Mouse (Mus musculus): ENCODE measurements around the gene Ube2n. TPM values are rescaled to one million over a fixed set of nuclear protein-coding genes. Genes with fewer than 3 reads are reported as not detected.

Ube2n gene
- polyA plus RNA-seq, 1 experiment from 2014 or later, result 282 TPM

DNA sequence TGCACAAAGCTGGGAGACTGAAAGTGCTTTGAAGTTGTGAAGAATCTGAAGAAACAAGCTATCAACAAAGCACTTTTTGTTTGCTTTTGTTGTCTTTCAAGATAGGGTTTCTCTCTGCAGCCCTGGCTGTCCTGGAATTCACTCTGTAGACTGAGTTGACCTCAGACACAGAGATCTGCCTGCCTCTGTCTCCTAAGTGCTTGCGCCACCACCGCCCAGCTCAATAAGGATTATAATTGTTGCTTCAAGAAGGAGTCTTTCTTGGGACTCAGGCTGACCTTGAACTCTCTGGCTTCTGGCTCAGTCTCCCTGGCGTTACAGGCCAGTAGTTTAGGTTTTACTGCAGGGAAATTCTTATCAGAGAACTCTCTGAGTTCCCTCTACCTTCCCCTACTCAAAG is 51.8 kb downstream of the Ube2n start:
- no peaks in the 10 kb centered on the region for H3K36me3 ChIP-seq (ENCODE audit: control insufficient read depth, insufficient read depth, low read length)
- peaks cover 13% of the 10 kb centered on the region for H3K4me1 ChIP-seq (ENCODE audit: control insufficient read depth, insufficient read depth, low read length)
- no peak overlapping the region for H3K4me2 ChIP-seq (ENCODE audit: low read depth, low read length)
- no peaks in the 10 kb centered on the region for H3K27me3 ChIP-seq (replicated peaks; ENCODE audit: control insufficient read depth, insufficient read depth, low read length)
- H3K4me3 ChIP-seq (ENCODE audit: low read depth, low read length), result no peak overlapping the region
- no peak overlapping the region for H3K9ac ChIP-seq (ENCODE audit: low read depth, low read length)
- no peaks in the 10 kb centered on the region for H3K9me3 ChIP-seq (ENCODE audit: control insufficient read depth, low read length)
- no peak overlapping the region for H3K27ac ChIP-seq (replicated peaks; ENCODE audit: low read depth, low read length)
- 88% methylated on average over 3 of the region's 3 CpGs for WGBS
- ATAC-seq (ENCODE audit: low read depth) (no peak), DNase-seq (ENCODE audit: low spot score) (no peak)

DNA sequence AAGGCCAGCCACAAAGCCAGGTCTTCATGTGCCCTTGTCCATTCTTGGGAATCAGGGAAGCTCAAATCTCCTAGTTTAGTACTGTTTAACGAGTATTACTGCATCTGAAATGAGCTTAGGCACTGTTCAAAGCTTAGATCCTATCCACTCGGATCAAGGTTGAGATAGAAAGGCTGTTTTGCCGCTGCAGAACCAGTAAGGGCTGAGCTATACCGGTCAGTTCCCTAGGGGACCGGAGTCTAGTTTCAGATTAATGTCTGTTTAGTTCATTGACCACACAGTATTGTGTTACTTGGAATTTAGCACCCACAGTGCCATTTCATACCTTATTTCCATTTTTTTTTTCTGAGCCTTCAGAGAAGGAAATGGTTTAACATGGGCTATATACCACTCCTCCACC is 52.6 kb downstream of the Ube2n start:
- no peak overlapping the region for H3K9ac ChIP-seq (ENCODE audit: low read depth, low read length)
- peaks cover 13% of the 10 kb centered on the region for H3K4me1 ChIP-seq (ENCODE audit: control insufficient read depth, insufficient read depth, low read length)
- H3K27ac ChIP-seq (replicated peaks; ENCODE audit: low read depth, low read length), result no peak overlapping the region
- 62% methylated on average over 5 of the region's 5 CpGs for WGBS
- no peaks in the 10 kb centered on the region for H3K27me3 ChIP-seq (replicated peaks; ENCODE audit: control insufficient read depth, insufficient read depth, low read length)
- no peak overlapping the region for H3K4me2 ChIP-seq (ENCODE audit: low read depth, low read length)
- ATAC-seq (ENCODE audit: low read depth), result no peak
- no peak overlapping the region for H3K4me3 ChIP-seq (ENCODE audit: low read depth, low read length)
- peak; percentile 48 for DNase-seq (ENCODE audit: low spot score)
- H3K9me3 ChIP-seq (ENCODE audit: control insufficient read depth, low read length), result no peaks in the 10 kb centered on the region
- no peaks in the 10 kb centered on the region for H3K36me3 ChIP-seq (ENCODE audit: control insufficient read depth, insufficient read depth, low read length)

DNA sequence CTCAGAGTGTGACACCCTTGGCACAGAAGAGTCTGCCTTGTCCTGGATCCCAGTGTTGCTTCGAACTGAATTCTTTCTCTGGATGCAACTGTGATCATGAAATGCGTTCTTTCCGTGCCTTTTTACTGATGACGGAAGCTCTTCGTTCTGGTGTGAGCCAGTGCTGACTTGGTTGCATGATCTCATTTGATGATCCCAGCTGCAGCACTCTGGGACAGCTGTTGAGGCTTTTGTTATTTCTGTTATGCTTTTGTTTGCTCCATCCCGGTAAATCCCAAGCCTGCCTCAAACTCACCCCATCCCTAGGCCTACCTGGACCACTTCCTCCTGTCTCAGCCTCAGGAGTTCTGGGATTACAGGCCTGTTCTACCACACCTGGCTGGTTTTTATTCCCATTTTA is 53.1 kb downstream of the Ube2n start:
- no peak for DNase-seq (ENCODE audit: low spot score)
- H3K36me3 ChIP-seq (ENCODE audit: control insufficient read depth, insufficient read depth, low read length), result no peaks in the 10 kb centered on the region
- H3K9me3 ChIP-seq (ENCODE audit: control insufficient read depth, low read length), result no peaks in the 10 kb centered on the region
- H3K9ac ChIP-seq (ENCODE audit: low read depth, low read length), result no peak overlapping the region
- H3K4me2 ChIP-seq (ENCODE audit: low read depth, low read length), result no peak overlapping the region
- H3K27me3 ChIP-seq (replicated peaks; ENCODE audit: control insufficient read depth, insufficient read depth, low read length), result no peaks in the 10 kb centered on the region
- H3K4me3 ChIP-seq (ENCODE audit: low read depth, low read length), result no peak overlapping the region
- WGBS, result 80% methylated on average over 6 of the region's 6 CpGs
- ATAC-seq (ENCODE audit: low read depth), result no peak
- no peak overlapping the region for H3K27ac ChIP-seq (replicated peaks; ENCODE audit: low read depth, low read length)
- H3K4me1 ChIP-seq (ENCODE audit: control insufficient read depth, insufficient read depth, low read length), result peaks cover 13% of the 10 kb centered on the region

DNA sequence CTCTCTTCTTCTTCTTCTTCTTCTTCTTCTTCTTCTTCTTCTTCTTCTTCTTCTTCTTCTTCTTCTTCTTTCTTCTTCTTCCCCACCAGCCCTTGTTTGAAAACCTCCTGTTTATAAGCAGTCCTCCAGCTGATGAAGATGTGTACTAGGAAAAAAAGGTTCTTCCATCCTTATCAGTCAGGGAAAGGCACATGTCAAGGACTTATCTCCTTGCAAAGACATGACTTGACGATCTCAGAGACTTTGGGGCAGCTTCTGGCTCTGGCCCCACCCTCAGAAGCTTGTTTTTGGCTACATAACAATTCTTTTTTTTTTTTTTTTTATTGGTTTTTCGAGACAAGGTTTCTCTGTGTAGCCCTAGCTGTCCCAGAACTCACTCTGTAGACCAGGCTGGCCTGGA is 54.5 kb downstream of the Ube2n start:
- no peaks in the 10 kb centered on the region for H3K27me3 ChIP-seq (replicated peaks; ENCODE audit: control insufficient read depth, insufficient read depth, low read length)
- ATAC-seq (ENCODE audit: low read depth) (no peak), DNase-seq (ENCODE audit: low spot score) (no peak)
- H3K4me2 ChIP-seq (ENCODE audit: low read depth, low read length), result no peak overlapping the region
- H3K9ac ChIP-seq (ENCODE audit: low read depth, low read length), result no peak overlapping the region
- H3K36me3 ChIP-seq (ENCODE audit: control insufficient read depth, insufficient read depth, low read length), result no peaks in the 10 kb centered on the region
- H3K4me1 ChIP-seq (ENCODE audit: control insufficient read depth, insufficient read depth, low read length), result peaks cover 13% of the 10 kb centered on the region
- H3K4me3 ChIP-seq (ENCODE audit: low read depth, low read length), result no peak overlapping the region
- H3K27ac ChIP-seq (replicated peaks; ENCODE audit: low read depth, low read length), result no peak overlapping the region
- 76% methylated on average over 2 of the region's 2 CpGs for WGBS
- no peaks in the 10 kb centered on the region for H3K9me3 ChIP-seq (ENCODE audit: control insufficient read depth, low read length)

DNA sequence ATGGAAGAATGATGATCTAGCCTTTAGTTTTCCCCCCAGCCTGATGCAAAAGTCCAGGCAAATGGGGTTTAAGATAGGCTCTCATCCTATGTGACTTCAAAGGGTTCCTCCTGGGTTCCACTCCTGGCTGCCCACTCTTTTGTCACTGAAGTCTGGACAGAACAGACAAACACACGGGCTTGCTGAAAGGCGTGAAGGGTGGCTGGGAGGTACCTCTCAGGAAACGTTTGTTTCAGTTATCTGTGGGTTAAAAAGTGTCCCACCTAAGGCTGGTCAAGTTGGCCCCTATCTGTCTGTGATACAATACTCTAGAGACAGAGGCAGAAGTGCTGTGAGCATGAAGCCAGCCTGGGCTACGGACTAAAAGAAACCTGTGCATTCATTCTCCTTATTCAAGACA is 60.0 kb downstream of the Ube2n start:
- Histone ChIP-seq H3K4me1 (ENCODE audit: control insufficient read depth, insufficient read depth, low read length) (no peaks in the 10 kb centered on the region), H3K36me3 (ENCODE audit: control insufficient read depth, insufficient read depth, low read length) (no peaks in the 10 kb centered on the region), H3K9ac (ENCODE audit: low read depth, low read length) (no peak overlapping the region), H3K4me3 (ENCODE audit: low read depth, low read length) (no peak overlapping the region), H3K27me3 (replicated peaks; ENCODE audit: control insufficient read depth, insufficient read depth, low read length) (no peaks in the 10 kb centered on the region), H3K27ac (replicated peaks; ENCODE audit: low read depth, low read length) (no peak overlapping the region), H3K4me2 (ENCODE audit: low read depth, low read length) (no peak overlapping the region), H3K9me3 (ENCODE audit: control insufficient read depth, low read length) (no peaks in the 10 kb centered on the region)
- DNase-seq (ENCODE audit: low spot score), result no peak
- 79% methylated on average over 4 of the region's 4 CpGs for WGBS
- no peak for ATAC-seq (ENCODE audit: low read depth)

DNA sequence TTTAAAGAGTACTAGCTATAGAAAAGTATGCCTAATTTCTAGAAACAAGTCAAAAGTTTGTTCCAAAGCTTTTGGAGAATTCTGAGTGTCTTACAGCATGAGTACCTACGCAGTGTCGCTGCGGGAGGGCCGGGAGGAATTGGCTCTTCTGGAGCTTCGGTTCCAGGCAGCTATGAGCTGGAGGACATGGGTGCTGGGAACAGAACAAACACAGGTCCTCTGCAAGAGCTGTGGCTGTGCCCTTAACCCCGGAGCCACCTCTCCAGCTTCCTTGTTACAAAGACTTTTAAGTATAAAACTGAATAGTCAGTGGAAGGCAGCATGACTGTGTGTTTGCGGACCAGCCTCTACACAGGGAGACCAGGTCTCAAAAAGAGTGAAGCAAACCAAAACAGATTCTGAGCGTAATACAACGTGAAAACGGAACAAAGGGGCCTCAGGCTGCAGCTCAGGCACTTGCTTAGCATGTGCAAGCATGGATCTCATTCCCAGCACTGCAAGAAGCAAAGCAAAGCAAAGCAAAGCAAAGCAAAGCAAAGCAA is 61.0 kb downstream of the Ube2n start:
- H3K9me3 ChIP-seq (ENCODE audit: control insufficient read depth, low read length), result no peaks in the 10 kb centered on the region
- H3K27ac ChIP-seq (replicated peaks; ENCODE audit: low read depth, low read length), result no peak overlapping the region
- no peaks in the 10 kb centered on the region for H3K36me3 ChIP-seq (ENCODE audit: control insufficient read depth, insufficient read depth, low read length)
- WGBS, result 65% methylated on average over 10 of the region's 10 CpGs
- H3K4me3 ChIP-seq (ENCODE audit: low read depth, low read length), result no peak overlapping the region
- ATAC-seq (ENCODE audit: low read depth), result no peak
- no peaks in the 10 kb centered on the region for H3K4me1 ChIP-seq (ENCODE audit: control insufficient read depth, insufficient read depth, low read length)
- H3K9ac ChIP-seq (ENCODE audit: low read depth, low read length), result no peak overlapping the region
- no peak for DNase-seq (ENCODE audit: low spot score)
- H3K27me3 ChIP-seq (replicated peaks; ENCODE audit: control insufficient read depth, insufficient read depth, low read length), result no peaks in the 10 kb centered on the region
- no peak overlapping the region for H3K4me2 ChIP-seq (ENCODE audit: low read depth, low read length)

DNA sequence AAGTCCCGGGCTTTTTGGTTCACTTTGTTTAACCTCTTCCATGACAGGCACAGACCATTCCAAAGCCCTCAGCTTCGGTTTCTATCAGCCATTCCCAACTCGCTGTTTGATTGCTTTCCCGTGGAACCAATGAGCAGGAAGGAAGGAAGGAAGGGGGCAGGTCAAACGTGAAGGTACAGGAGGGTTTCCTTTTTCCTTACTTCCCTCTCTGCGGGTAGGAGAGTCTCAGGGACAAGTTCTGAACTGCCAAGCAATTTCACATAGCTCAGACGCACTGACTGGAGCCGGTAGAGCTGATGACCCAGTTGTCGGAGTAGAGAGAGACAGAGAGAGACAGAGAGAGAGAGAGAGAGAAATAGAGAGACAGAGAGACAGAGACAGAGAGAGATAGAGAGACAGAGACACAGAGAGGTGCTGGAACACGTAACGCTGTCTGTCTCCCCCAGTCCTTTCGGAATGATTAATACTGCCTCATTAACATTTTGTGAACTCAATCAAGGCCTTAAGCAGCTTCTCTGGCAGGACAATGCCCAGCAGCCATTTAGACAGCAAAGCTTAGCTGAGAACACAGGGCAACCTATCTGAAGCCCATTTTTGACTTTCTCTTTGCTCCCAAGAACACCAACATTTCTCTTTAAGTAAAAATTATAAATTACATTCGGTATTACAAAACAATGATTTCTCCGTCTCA is 62.1 kb downstream of the Ube2n start:
- Histone ChIP-seq H3K27me3 (replicated peaks; ENCODE audit: control insufficient read depth, insufficient read depth, low read length) (no peaks in the 10 kb centered on the region), H3K4me2 (ENCODE audit: low read depth, low read length) (peak overlapping the region; percentile 13; the same call in 1 of the 2 replicates), H3K27ac (replicated peaks; ENCODE audit: low read depth, low read length) (no peak overlapping the region), H3K9me3 (ENCODE audit: control insufficient read depth, low read length) (no peaks in the 10 kb centered on the region), H3K4me3 (ENCODE audit: low read depth, low read length) (no peak overlapping the region), H3K36me3 (ENCODE audit: control insufficient read depth, insufficient read depth, low read length) (no peaks in the 10 kb centered on the region), H3K9ac (ENCODE audit: low read depth, low read length) (no peak overlapping the region), H3K4me1 (ENCODE audit: control insufficient read depth, insufficient read depth, low read length) (no peaks in the 10 kb centered on the region)
- WGBS, result 60% methylated on average over 14 of the region's 14 CpGs
- ATAC-seq (ENCODE audit: low read depth) (0 out of 2 replicates have a peak, but pooled peaks have one; percentile 30), DNase-seq (ENCODE audit: low spot score) (peak; percentile 46)

DNA sequence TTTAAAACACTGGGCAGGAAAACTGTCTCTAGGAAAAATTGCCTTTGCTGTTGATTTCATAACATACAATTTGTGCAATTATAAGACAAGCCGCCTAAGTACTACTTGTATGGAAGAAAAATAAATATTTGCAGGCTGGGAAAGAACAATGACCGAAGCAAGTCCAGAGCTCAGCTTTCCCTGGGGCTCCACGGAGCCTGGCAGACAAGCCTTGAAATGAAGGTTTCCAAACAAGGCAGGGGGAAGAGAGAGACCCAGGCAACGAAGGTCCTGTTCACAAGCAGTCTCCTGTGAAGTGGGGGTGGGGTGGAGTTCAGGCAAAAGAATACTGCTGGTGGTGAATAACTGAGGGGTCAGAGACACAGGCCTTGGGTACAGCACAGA is 62.6 kb downstream of the Ube2n start:
- Histone ChIP-seq H3K4me1 (ENCODE audit: control insufficient read depth, insufficient read depth, low read length) (no peaks in the 10 kb centered on the region), H3K36me3 (ENCODE audit: control insufficient read depth, insufficient read depth, low read length) (no peaks in the 10 kb centered on the region), H3K4me2 (ENCODE audit: low read depth, low read length) (no peak overlapping the region), H3K27me3 (replicated peaks; ENCODE audit: control insufficient read depth, insufficient read depth, low read length) (no peaks in the 10 kb centered on the region), H3K27ac (replicated peaks; ENCODE audit: low read depth, low read length) (no peak overlapping the region), H3K4me3 (ENCODE audit: low read depth, low read length) (no peak overlapping the region), H3K9ac (ENCODE audit: low read depth, low read length) (0 out of 2 replicates have a peak overlapping the region, but pooled peaks have one; percentile 3), H3K9me3 (ENCODE audit: control insufficient read depth, low read length) (no peaks in the 10 kb centered on the region)
- DNase-seq (ENCODE audit: low spot score) (peak; percentile 50), ATAC-seq (ENCODE audit: low read depth) (no peak)
- WGBS, result 19% methylated on average over 4 of the region's 4 CpGs

DNA sequence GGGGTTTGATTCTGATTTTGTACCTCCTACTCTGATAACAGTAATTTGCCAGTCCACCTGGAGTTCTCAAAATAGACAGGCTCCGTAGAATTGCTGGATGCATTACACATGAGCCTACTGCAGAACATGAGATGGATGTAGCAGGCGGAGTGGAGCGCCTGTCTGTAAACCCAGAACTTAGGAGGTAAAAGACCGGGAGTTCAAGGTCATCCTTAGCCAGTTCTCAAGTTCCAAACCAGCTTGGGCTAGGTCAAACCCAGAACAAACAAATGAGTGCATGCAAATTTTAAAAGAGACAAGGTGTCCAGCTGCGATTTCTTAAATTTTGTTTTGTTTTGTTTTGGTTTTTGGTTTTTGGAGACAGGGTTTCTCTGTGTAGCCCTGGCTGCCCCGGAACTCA is 70.6 kb downstream of the Ube2n start:
- Histone ChIP-seq H3K4me1 (ENCODE audit: control insufficient read depth, insufficient read depth, low read length) (no peaks in the 10 kb centered on the region; the same call in 1 of the 2 replicates), H3K9ac (ENCODE audit: low read depth, low read length) (no peak overlapping the region), H3K36me3 (ENCODE audit: control insufficient read depth, insufficient read depth, low read length) (no peaks in the 10 kb centered on the region), H3K9me3 (ENCODE audit: control insufficient read depth, low read length) (0 out of 2 replicates have a peak, but pooled peaks cover 3% of the 10 kb centered on the region), H3K4me2 (ENCODE audit: low read depth, low read length) (no peak overlapping the region), H3K27ac (replicated peaks; ENCODE audit: low read depth, low read length) (no peak overlapping the region), H3K4me3 (ENCODE audit: low read depth, low read length) (no peak overlapping the region), H3K27me3 (replicated peaks; ENCODE audit: control insufficient read depth, insufficient read depth, low read length) (no peaks in the 10 kb centered on the region)
- 77% methylated on average over 6 of the region's 6 CpGs for WGBS
- no peak for DNase-seq (ENCODE audit: low spot score)
- ATAC-seq (ENCODE audit: low read depth), result no peak
